Mouse (Mus musculus): ENCODE measurements around the gene Cdh12. TPM values are rescaled to one million over a fixed set of nuclear protein-coding genes. Genes with fewer than 3 reads are reported as not detected.

Cdh12 gene
- polyA plus RNA-seq, 1 experiment = not detected

GRCm38 (mm10) chr15:21000541-21000940, 551.5 kb downstream of the Cdh12 start:
- Histone ChIP-seq H3K27me3 (ENCODE audit: control insufficient read depth, insufficient read depth, insufficient read length) (no peaks in the 10 kb centered on the region), H3K4me3 (ENCODE audit: insufficient read depth, poor library complexity, severe bottlenecking) (no peak overlapping the region), H3K79me3 (ENCODE audit: low read depth) (no peaks in the 10 kb centered on the region), H3ac (ENCODE audit: control insufficient read depth, insufficient read length, low read depth) (no peak overlapping the region), H3K36me3 (ENCODE audit: control insufficient read depth, insufficient read depth) (no peaks in the 10 kb centered on the region), H3K79me2 (ENCODE audit: control insufficient read depth, insufficient read depth) (no peaks in the 10 kb centered on the region)
- no peak for TF ChIP-seq FOSL1 (IDR thresholded peaks at IDR 0.05; ENCODE audit: insufficient read depth, low read length, poor library complexity, severe bottlenecking)
- no peak for TF ChIP-seq MYOD1 (IDR thresholded peaks at IDR 0.05; ENCODE audit: control insufficient read depth, insufficient read length, low read depth)
- TF ChIP-seq MAX (IDR thresholded peaks at IDR 0.05) = no peak
- TF ChIP-seq CTCF (IDR thresholded peaks at IDR 0.05; ENCODE audit: control insufficient read depth, insufficient read depth, insufficient read length) = no peak
- no peak for TF ChIP-seq CEBPB (IDR thresholded peaks at IDR 0.05; ENCODE audit: low read depth)
- no peak for TF ChIP-seq USF1 (IDR thresholded peaks at IDR 0.05; ENCODE audit: low read depth)
- TF ChIP-seq MYOG (IDR thresholded peaks at IDR 0.05; ENCODE audit: control insufficient read depth, extremely low read depth, insufficient read length) = no peak

GRCm38 (mm10) chr15:21007931-21008330, 558.9 kb downstream of the Cdh12 start:
- Histone ChIP-seq H3K27me3 (ENCODE audit: control insufficient read depth, insufficient read depth, insufficient read length) (no peaks in the 10 kb centered on the region), H3K79me3 (ENCODE audit: low read depth) (no peaks in the 10 kb centered on the region), H3K79me2 (ENCODE audit: control insufficient read depth, insufficient read depth) (no peaks in the 10 kb centered on the region), H3K36me3 (ENCODE audit: control insufficient read depth, insufficient read depth) (no peaks in the 10 kb centered on the region), H3ac (ENCODE audit: control insufficient read depth, insufficient read length, low read depth) (no peak overlapping the region), H3K4me3 (ENCODE audit: insufficient read depth, poor library complexity, severe bottlenecking) (no peak overlapping the region)
- no peak for TF ChIP-seq MAX (IDR thresholded peaks at IDR 0.05)
- no peak for TF ChIP-seq CTCF (IDR thresholded peaks at IDR 0.05; ENCODE audit: control insufficient read depth, insufficient read depth, insufficient read length)
- TF ChIP-seq CEBPB (IDR thresholded peaks at IDR 0.05; ENCODE audit: low read depth) = no peak
- TF ChIP-seq MYOG (IDR thresholded peaks at IDR 0.05; ENCODE audit: control insufficient read depth, extremely low read depth, insufficient read length) = no peak
- TF ChIP-seq MYOD1 (IDR thresholded peaks at IDR 0.05; ENCODE audit: control insufficient read depth, insufficient read length, low read depth) = no peak
- TF ChIP-seq FOSL1 (IDR thresholded peaks at IDR 0.05; ENCODE audit: insufficient read depth, low read length, poor library complexity, severe bottlenecking) = no peak
- TF ChIP-seq USF1 (IDR thresholded peaks at IDR 0.05; ENCODE audit: low read depth) = no peak

- Histone ChIP-seq H3ac (ENCODE audit: control insufficient read depth, insufficient read length, low read depth) (no peak overlapping the region), H3K4me3 (ENCODE audit: insufficient read depth, poor library complexity, severe bottlenecking) (no peak overlapping the region), H3K79me2 (ENCODE audit: control insufficient read depth, insufficient read depth) (no peaks in the 10 kb centered on the region), H3K27me3 (ENCODE audit: control insufficient read depth, insufficient read depth, insufficient read length) (no peaks in the 10 kb centered on the region), H3K79me3 (ENCODE audit: low read depth) (no peaks in the 10 kb centered on the region), H3K36me3 (ENCODE audit: control insufficient read depth, insufficient read depth) (no peaks in the 10 kb centered on the region)
- TF ChIP-seq CTCF (IDR thresholded peaks at IDR 0.05; ENCODE audit: control insufficient read depth, insufficient read depth, insufficient read length) (no peak), MYOD1 (IDR thresholded peaks at IDR 0.05; ENCODE audit: control insufficient read depth, insufficient read length, low read depth) (no peak), MYOG (IDR thresholded peaks at IDR 0.05; ENCODE audit: control insufficient read depth, extremely low read depth, insufficient read length) (no peak), USF1 (IDR thresholded peaks at IDR 0.05; ENCODE audit: low read depth) (no peak), CEBPB (IDR thresholded peaks at IDR 0.05; ENCODE audit: low read depth) (no peak), FOSL1 (IDR thresholded peaks at IDR 0.05; ENCODE audit: insufficient read depth, low read length, poor library complexity, severe bottlenecking) (no peak), MAX (IDR thresholded peaks at IDR 0.05) (no peak)
These were observed 559.4 kb downstream of the Cdh12 start for GRCm38 (mm10) chr15:21008487-21008886.

GRCm38 (mm10) chr15:21008969-21009368, 559.9 kb downstream of the Cdh12 start:
- Histone ChIP-seq H3K27me3 (ENCODE audit: control insufficient read depth, insufficient read depth, insufficient read length) (no peaks in the 10 kb centered on the region), H3ac (ENCODE audit: control insufficient read depth, insufficient read length, low read depth) (no peak overlapping the region), H3K36me3 (ENCODE audit: control insufficient read depth, insufficient read depth) (no peaks in the 10 kb centered on the region), H3K79me3 (ENCODE audit: low read depth) (no peaks in the 10 kb centered on the region), H3K4me3 (ENCODE audit: insufficient read depth, poor library complexity, severe bottlenecking) (no peak overlapping the region), H3K79me2 (ENCODE audit: control insufficient read depth, insufficient read depth) (no peaks in the 10 kb centered on the region)
- TF ChIP-seq MYOG (IDR thresholded peaks at IDR 0.05; ENCODE audit: control insufficient read depth, extremely low read depth, insufficient read length) = no peak
- TF ChIP-seq MAX (IDR thresholded peaks at IDR 0.05) = no peak
- TF ChIP-seq CTCF (IDR thresholded peaks at IDR 0.05; ENCODE audit: control insufficient read depth, insufficient read depth, insufficient read length) = no peak
- no peak for TF ChIP-seq USF1 (IDR thresholded peaks at IDR 0.05; ENCODE audit: low read depth)
- no peak for TF ChIP-seq FOSL1 (IDR thresholded peaks at IDR 0.05; ENCODE audit: insufficient read depth, low read length, poor library complexity, severe bottlenecking)
- no peak for TF ChIP-seq MYOD1 (IDR thresholded peaks at IDR 0.05; ENCODE audit: control insufficient read depth, insufficient read length, low read depth)
- TF ChIP-seq CEBPB (IDR thresholded peaks at IDR 0.05; ENCODE audit: low read depth) = no peak

- Histone ChIP-seq H3K79me3 (ENCODE audit: low read depth) (no peaks in the 10 kb centered on the region), H3K36me3 (ENCODE audit: control insufficient read depth, insufficient read depth) (no peaks in the 10 kb centered on the region), H3ac (ENCODE audit: control insufficient read depth, insufficient read length, low read depth) (no peak overlapping the region), H3K79me2 (ENCODE audit: control insufficient read depth, insufficient read depth) (no peaks in the 10 kb centered on the region), H3K27me3 (ENCODE audit: control insufficient read depth, insufficient read depth, insufficient read length) (no peaks in the 10 kb centered on the region), H3K4me3 (ENCODE audit: insufficient read depth, poor library complexity, severe bottlenecking) (no peak overlapping the region)
- TF ChIP-seq USF1 (IDR thresholded peaks at IDR 0.05; ENCODE audit: low read depth) = no peak
- TF ChIP-seq CEBPB (IDR thresholded peaks at IDR 0.05; ENCODE audit: low read depth) = no peak
- no peak for TF ChIP-seq MAX (IDR thresholded peaks at IDR 0.05)
These were observed 614.6 kb downstream of the Cdh12 start for GRCm38 (mm10) chr15:21063683-21064082.

- Histone ChIP-seq H3ac (ENCODE audit: control insufficient read depth, insufficient read length, low read depth) (no peak overlapping the region), H3K4me3 (ENCODE audit: insufficient read depth, poor library complexity, severe bottlenecking) (no peak overlapping the region), H3K79me3 (ENCODE audit: low read depth) (no peaks in the 10 kb centered on the region), H3K27me3 (ENCODE audit: control insufficient read depth, insufficient read depth, insufficient read length) (no peaks in the 10 kb centered on the region), H3K79me2 (ENCODE audit: control insufficient read depth, insufficient read depth) (no peaks in the 10 kb centered on the region), H3K36me3 (ENCODE audit: control insufficient read depth, insufficient read depth) (no peaks in the 10 kb centered on the region)
- TF ChIP-seq FOSL1 (IDR thresholded peaks at IDR 0.05; ENCODE audit: insufficient read depth, low read length, poor library complexity, severe bottlenecking) = no peak
- no peak for TF ChIP-seq CEBPB (IDR thresholded peaks at IDR 0.05; ENCODE audit: low read depth)
- no peak for TF ChIP-seq USF1 (IDR thresholded peaks at IDR 0.05; ENCODE audit: low read depth)
These were observed 620.2 kb downstream of the Cdh12 start for GRCm38 (mm10) chr15:21069264-21069663.

Measured in C2C12 (cell line).